Mouse (Mus musculus) G1E (cell line): ENCODE measurements around the gene Vps13d.

Source experiments
- CTCF ChIP-seq: IDR thresholded peaks from 2 replicates; pipeline ENCODE4 v1.5.1; 2012; ENCODE audit warnings: low read depth, low read length, inconsistent platforms, mixed read lengths
- GATA1 ChIP-seq: IDR thresholded peaks from 2 replicates; pipeline ENCODE4 v1.6.1; 2012; ENCODE audit warnings: borderline replicate concordance, low read length, inconsistent platforms, mixed read lengths

DNA sequence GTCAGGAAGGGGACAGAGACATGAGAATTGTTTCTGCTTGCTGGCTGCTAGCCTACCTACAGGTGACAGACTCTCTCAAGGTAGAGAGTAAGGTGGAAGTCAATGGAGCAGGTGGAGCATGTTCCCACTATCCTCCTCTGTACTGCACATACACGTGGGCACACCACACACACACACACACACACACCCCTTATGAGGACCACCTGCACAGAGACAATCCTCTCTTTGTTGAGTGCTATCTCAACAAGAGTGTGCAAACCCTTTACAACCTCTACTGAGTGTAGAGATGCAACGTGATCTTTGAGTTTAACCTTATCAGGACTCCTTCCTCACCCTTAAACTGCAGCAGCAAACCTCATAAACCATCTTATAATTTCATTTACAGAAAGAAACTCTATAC is 8.5 kb upstream of the Vps13d start:
- no peak for TF ChIP-seq CTCF
- TF ChIP-seq GATA1, result no peak
